Mouse (Mus musculus): ENCODE measurements at regions not wholly inside any gene's neighbourhood (a gene's known extent, or its start where the extent isn't known, plus 50 kb on each side); places are given as distances from the start of the nearest gene placed in this dataset.

- DNase-seq (ENCODE audit: low read depth, low spot score), result no peak
Measured at GRCm38 (mm10) chr17:48786501-48786900, 145.7 kb upstream of the Lrfn2 start.

DNA sequence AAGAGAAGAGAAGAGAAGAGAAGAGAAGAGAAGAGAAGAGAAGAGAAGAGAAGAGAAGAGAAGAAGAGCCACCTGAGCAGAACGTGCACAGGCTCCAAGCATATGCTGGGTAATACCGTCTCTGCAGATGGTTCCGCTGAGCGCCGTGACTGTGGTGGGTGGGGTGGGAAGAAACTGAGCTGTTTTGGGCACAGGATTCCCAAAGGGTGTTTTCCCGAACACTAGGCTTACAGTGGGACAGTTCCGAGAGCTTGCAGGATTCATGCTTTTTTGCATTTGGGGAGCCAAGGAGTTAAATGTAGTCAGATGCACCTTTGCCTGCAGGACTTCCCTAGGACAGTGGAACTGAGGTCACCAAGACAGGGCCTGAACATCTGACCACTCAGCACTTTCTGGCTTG lies 142.3 kb upstream of the Lrfn2 start:
- DNase-seq (ENCODE audit: low read depth, low spot score), result peak; percentile 83

- no peak for DNase-seq (ENCODE audit: low read depth, low spot score)
Measured at GRCm38 (mm10) chr17:48790526-48790925, 141.7 kb upstream of the Lrfn2 start.

GRCm38 (mm10) chr17:48792954-48793353 lies 139.2 kb upstream of the Lrfn2 start:
- no peak for DNase-seq (ENCODE audit: low read depth, low spot score)

DNA sequence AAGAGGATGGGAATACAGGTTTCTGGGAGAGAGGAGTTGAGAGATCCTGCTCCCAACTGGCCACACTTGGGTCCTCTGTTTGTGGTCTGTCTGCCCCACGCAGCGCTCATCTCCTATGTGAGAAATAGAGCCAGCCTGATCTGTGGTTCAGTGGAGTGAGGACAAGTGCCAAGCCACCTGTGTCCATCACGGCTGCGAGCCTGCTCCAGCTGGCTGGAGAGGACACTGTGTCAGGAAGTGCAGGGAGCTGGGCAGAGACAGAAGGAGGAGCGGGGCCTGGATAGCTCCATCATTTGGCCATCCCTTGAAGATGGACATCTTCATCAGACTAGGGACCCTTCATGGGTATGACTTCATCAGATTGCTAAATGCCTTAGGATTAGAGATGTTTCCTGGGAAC lies 136.4 kb upstream of the Lrfn2 start:
- DNase-seq (ENCODE audit: low read depth, low spot score), result no peak

DNA sequence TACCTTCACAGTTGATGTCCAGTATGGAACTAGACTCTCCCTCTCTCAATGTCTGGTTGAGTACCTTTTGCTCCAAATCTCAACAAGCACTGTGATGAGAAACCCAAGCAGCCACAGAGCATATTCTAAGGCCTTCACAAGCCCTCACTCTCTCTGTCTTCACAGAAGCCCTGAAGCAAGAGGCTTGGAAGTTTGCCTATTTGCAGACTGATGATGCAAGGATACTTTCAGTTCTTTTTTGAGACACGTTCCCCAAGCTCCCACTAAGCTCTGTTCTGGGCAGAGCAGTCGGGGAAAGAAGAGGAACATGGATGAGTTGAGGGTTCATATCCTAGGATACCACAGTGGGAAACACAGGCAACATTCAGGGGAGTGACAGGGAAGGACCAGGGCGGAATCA lies 134.0 kb upstream of the Lrfn2 start:
- DNase-seq (ENCODE audit: low read depth, low spot score), result no peak

DNA sequence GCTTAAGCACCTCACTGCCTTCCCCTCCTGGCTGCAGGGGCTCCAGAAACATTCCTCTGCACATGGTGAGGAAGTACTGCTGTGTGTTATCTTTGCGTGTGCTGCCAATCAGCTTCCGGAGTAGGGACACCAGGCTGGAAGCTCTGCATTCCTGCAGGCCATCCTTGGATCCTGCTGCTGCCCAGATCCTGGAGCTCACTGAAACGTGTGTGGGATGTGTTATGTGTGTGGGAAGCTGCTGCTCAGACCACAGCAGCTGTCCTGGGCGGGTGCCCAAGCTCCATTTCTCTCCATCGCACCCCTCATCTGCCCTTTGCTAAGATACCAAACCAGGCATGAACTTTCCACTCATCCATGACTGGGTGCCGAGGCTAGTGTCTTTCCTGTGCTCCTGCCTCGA lies 129.5 kb upstream of the Lrfn2 start:
- DNase-seq (ENCODE audit: low read depth, low spot score), result no peak

DNA sequence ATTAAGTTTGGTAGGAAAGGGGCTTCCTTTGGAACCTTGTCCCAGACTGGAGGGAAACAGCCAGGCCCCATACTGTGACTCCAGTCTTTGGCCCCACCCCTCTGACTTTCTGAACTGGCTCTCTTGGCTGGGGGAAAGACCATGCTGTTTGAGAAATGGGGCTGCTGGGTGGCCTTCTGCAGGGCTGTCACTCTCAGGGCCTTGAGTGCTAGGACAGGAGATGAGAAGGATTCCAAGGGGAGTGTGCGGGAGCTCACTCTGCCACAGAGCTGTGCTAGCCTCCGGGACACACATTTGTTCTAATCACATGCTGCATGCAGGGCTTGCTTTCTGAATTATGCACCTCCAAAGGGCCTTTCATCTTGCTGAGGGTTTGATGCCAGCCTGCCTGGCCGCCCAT lies 124.3 kb upstream of the Lrfn2 start:
- no peak for DNase-seq (ENCODE audit: low read depth, low spot score)

DNA sequence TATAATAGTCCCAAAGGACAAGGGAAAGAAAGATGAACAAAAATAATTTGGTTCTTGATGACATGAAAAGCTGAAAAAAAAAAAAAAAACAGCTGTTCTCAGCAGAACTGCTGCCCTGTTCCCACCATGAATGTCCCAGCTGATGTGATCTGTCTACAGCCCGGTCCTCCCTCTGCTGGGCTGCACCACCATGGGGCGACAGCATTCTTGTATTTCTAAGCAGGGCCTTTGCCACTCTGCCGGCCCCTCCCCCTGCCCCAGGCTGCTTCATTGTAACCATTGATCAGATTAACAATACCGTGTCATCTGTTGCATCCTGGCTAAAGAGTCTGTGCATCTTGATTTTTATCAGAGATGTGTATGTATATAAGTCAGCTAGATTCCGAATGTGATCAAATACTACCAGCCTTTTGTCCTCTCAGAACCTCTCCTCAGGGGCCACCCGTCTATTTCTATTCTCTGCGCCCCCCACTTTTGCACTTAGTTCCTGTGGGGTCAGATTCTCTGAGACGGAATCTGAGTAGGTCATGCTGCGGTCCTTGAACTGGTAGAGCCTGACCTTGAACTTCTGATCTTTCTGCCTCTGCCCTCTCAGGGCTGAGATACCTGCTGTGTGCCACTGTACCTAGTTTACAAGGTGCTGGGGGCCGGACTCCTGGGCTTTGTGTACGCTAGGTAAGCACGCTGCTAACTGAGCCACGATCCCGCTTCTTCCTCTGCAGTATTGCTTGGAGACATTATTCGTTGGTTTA lies 117.2 kb upstream of the Lrfn2 start:
- no peak for DNase-seq (ENCODE audit: low read depth, low spot score)

GRCm38 (mm10) chr17:48816588-48817324 lies 115.4 kb upstream of the Lrfn2 start:
- peak; percentile 29 for DNase-seq (ENCODE audit: low read depth, low spot score)

DNA sequence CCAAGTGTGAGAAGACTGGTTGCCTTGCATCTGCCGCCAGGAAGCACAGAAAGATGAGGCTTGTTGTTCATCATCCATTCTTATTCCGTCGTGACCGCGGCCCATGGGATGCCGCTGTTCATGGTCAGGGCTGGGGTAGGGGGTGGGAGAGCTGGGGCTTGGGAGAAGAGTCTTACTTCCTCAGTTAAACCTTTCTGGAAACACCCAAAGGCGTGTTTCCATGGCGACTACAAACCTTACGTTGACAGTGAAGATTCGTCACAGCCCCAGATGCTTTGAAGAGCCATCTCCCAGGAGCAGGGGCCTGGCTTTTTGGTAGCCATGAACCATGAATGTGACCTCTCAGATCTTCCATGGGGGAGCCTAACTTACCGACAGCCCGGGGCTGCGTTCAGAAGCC lies 114.6 kb upstream of the Lrfn2 start:
- DNase-seq (ENCODE audit: low read depth, low spot score), result peak; percentile 16

DNA sequence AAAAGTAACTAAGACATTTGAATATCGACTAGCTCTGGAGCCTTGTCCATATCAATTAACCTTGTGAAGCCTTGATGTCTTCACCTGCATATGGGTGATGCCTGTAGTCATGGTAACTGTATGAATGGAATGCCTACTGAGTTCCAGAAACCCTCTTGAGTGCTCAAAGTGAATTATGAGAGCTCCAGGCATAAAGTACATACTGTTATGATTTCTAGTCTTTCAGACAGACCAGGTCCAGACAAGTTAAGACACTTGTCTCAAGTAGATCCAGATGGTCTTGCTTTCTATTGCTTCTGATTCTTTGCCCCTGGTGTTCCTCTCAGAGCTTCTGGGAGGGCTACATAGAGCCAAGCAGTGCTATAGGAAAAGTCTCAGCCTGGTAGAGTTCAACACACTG lies 112.5 kb upstream of the Lrfn2 start:
- no peak for DNase-seq (ENCODE audit: low read depth, low spot score)

DNA sequence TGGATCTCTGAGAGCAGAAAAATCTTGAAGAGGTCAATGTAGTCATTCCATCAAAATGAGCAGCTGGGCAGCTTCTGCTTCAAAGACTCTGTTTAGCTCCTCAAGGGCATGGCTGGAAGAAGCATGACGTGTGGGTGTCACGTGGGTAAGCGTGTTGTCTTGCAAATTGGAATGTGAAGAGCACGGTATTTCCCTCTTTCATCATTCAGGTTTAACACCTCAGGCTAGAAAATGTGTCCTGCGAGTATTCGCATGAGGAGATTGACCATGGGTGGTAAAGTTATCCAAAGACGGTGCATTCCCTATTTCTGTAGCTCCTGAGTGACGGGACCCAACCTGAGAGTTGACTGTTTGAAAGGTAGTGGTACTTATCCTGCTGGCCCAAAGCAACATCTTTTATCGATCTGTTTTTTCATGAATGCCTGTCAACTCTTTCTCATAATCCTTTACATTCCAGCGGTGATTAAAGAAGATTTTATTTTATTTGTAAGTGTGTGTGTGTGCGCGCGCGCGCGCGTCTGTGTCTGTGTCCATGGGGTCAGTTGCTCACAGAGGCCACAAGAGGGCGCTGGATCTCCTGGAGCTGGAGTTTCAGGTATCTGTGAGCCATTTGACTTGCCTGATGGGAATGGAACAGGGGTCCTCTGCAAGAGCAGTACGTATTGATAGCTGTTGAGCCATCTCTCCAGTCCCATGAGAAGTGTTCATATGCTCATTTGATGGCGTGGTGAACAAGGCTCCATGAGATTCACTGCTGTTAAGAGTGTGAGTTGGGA lies 109.9 kb upstream of the Lrfn2 start:
- DNase-seq (ENCODE audit: low read depth, low spot score), result no peak

- DNase-seq (ENCODE audit: low read depth, low spot score), result no peak
Measured at GRCm38 (mm10) chr17:48823921-48824320, 108.3 kb upstream of the Lrfn2 start.

DNA sequence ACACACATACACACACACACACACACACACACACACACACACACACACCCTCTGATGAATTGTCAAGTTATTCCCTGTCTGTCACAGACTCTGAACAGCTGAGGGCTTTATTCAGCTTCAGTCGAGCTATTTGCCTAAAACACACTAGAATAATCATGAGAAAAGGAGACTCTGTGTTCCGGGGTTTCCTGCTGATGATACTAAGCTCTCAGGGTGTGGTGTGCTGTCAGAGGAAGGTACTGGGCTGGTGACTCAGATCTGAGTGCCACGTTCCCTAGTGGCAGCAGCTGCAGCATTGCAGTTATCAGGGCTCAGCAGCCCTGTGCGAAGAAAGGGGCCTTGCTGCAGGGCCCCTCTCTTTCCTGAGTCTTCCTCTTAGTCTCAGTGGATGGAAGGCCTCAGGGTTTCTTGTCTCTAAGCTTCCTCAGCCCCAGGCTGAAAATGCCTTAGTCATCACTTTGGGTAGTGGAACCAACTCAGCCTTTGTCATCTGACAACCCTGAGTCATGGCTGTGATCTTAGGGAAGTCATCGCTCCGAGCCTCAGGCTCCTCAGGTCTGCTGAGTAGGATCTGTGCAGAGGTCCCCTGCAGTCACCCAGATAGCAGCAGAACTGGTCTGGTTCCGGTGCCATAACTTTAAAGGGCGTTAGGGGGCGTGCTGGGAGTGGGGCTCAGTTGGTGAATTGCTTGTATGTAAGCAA lies 106.8 kb upstream of the Lrfn2 start:
- peak; percentile 24 for DNase-seq (ENCODE audit: low read depth, low spot score)

DNA sequence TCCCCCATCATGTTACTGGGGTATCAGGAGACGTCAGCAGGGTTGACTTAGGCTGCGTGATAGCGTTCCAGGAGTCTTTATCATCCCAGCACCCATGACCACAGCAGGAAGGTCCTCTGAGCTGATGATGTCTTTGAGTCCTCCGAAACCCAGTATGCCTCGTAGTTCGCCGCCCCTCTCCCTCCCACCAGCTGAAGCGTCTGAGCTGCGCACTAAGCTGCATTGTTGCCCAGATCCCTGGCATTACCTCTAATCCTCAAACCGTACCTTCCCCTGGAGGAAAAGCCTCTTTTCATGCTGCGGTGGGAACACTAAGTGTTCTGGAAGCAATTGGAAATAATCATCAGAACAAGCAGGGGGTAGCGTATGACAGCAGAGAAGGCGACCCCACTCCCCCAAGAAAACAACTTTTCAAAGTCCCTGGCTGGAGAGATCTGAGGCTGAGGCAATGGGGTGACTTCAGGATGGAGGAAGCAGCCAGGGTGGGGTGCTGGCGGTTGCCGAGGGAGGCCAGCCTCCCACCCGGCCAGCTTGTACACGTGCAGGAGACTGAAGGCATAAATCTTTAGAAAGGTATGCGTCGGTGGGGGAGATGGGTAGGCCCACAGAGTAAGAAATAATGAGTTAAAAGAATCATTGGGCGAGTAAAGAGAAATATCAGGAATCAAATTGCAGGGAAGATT lies 93.7 kb upstream of the Lrfn2 start:
- DNase-seq (ENCODE audit: low read depth, low spot score), result no peak

GRCm38 (mm10) chr17:48847890-48848289 lies 84.3 kb upstream of the Lrfn2 start:
- no peak for DNase-seq (ENCODE audit: low read depth, low spot score)

DNA sequence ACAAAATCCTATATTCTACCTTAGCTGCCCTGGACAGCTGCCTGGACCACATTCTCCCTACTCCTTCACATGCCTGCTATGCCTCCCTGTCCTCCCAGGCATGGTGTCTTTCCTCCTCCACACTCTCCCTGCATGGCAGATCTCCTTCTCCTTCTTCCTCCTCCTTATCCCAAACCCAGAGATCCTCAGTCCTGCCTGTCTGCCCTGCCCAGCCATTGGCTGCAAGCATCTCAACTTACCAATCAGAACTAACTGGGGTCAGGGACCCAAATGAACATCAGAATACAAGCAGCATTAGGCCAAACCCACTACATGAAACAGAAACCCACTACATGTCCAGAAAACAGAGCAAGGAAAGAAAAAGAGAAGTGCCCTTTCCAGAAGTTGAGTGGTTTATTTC lies 81.3 kb upstream of the Lrfn2 start:
- no peak for DNase-seq (ENCODE audit: low read depth, low spot score)

- DNase-seq (ENCODE audit: low read depth, low spot score), result no peak
Measured at GRCm38 (mm10) chr17:48858891-48859290, 73.3 kb upstream of the Lrfn2 start.

DNA sequence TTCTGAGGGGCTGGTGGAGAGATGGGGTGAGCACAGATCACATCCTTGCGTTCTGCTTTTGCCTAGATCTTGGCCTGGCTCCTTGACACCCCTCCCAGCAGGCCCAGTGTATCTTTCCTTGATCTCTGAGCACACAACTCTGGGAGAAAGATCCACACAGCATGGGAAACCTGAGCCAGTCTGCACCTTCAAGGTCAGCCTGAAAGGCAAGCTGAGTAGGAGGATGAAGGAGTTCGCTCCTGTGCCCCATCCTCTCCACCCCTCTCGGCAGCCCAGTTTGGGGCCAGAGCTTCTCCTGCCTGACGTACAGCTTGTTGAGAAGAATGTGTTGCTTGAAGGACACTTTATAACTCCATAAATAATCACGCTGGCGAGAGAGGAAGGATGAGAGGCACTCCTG lies 61.7 kb upstream of the Lrfn2 start:
- DNase-seq (ENCODE audit: low read depth, low spot score), result no peak

GRCm38 (mm10) chr17:48877505-48877904 lies 54.7 kb upstream of the Lrfn2 start:
- DNase-seq (ENCODE audit: low read depth, low spot score), result peak; percentile 8

Data from telencephalon, adult 2 months (tissue).